ENCODE assay signal across 9 mouse cellular contexts in the genomic region with DNA sequence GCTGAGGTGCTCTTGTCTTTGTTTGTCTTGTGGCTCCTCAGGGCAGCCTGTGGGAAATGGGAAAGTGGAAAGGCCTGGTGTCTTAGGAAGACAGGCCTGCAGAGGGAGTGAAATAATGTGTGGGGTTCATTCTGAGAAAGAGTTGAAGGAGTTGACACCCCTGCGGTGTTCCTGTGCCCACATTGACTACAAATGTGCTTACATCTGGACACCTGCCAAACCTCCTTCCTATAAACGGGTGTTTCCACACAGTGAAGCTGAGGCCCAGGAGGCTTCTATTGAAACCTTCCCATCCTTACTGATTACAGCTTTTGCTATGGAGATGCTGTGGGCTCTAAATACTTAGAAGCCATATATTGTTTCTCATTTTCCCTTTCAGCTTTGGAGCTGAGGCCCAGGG.
DNase-seq lines count a peak whose midpoint lies in the region; ATAC-seq and TF ChIP-seq lines count a peak whose summit lies in the region.
"Had no signal": no experiment of that assay in that cellular context is flagged by ENCODE, and none has a peak within 500 bp of the region (broad histone marks: within the 10 kb centered on the region; RNA-seq: fewer than 3 reads in every experiment).

No protein-coding gene starts in this region.

- no peak overlapping the region for H3K27ac ChIP-seq in heart, adult 2 months
- H3K27ac ChIP-seq in small intestine, adult 2 months (ENCODE audit: insufficient read depth, low read depth, low read length) = peak overlapping the region; percentile 9; the same call in 1 of the 2 replicates
- no peak overlapping the region for H3K27ac ChIP-seq in kidney, embryonic 14.5 days (ENCODE audit: low read depth, low read length)

- H3K4me1 ChIP-seq in heart, adult 2 months (ENCODE audit: control insufficient read depth, insufficient read depth, low read length) = peaks cover 6% of the 10 kb centered on the region
- peaks cover 27% of the 10 kb centered on the region for H3K4me1 ChIP-seq in small intestine, adult 2 months (ENCODE audit: control insufficient read depth, insufficient read depth, insufficient read length, low read length)
- peaks cover 13% of the 10 kb centered on the region; the same call in 1 of the 2 replicates for H3K4me1 ChIP-seq in kidney, embryonic 14.5 days (ENCODE audit: control insufficient read depth, insufficient read depth, low read length)

- TF ChIP-seq POLR2A in heart, adult 2 months (IDR thresholded peaks at IDR 0.05; ENCODE audit: insufficient read depth, low read depth, low read length) = no peak
- TF ChIP-seq POLR2A in small intestine, adult 2 months (IDR thresholded peaks at IDR 0.05; ENCODE audit: low read depth, low read length) = no peak

- ATAC-seq in hematopoietic stem cell, adult 5-6 weeks (replicated peaks in 1 of 2; ENCODE audit: insufficient read depth in 1 of 2, low FRiP score in 2 of 2, low TSS enrichment in 1 of 2, low read depth in 1 of 2, poor library complexity in 2 of 2, severe bottlenecking in 2 of 2) = peak; percentile 68 to 85
- ATAC-seq in kidney, embryonic 14.5 days (ENCODE audit: low FRiP score, low TSS enrichment) = no peak

- H3K4me2 ChIP-seq in kidney, embryonic 14.5 days (replicated peaks; ENCODE audit: low read depth, low read length) = no peak overlapping the region

- no peaks in the 10 kb centered on the region for H3K27me3 ChIP-seq in heart, adult 2 months (ENCODE audit: control insufficient read depth, insufficient read depth, low read length)
- no peaks in the 10 kb centered on the region for H3K27me3 ChIP-seq in small intestine, adult 2 months (ENCODE audit: control insufficient read depth, insufficient read depth, low read length)
- H3K27me3 ChIP-seq in kidney, embryonic 14.5 days (ENCODE audit: control insufficient read depth, insufficient read depth, low read length) = no peaks in the 10 kb centered on the region

- TF ChIP-seq EP300 in heart, adult 2 months (IDR thresholded peaks at IDR 0.05; ENCODE audit: insufficient read depth, low read depth, low read length) = no peak

- H3K79me2 ChIP-seq in heart, adult 2 months (replicated peaks; ENCODE audit: control insufficient read depth, insufficient read depth, low read length) = no peaks in the 10 kb centered on the region

- H3K4me3 ChIP-seq in heart, adult 2 months = no peak overlapping the region
- no peak overlapping the region for H3K4me3 ChIP-seq in small intestine, adult 2 months (ENCODE audit: low read depth, low read length)
- H3K4me3 ChIP-seq in kidney, embryonic 14.5 days (ENCODE audit: low read length) = no peak overlapping the region

- DNase-seq in heart, adult 11 months = peak; percentile 67
- no peak for DNase-seq in heart, adult 2 months
- peak; percentile 42 for DNase-seq in right cerebral cortex, adult 18-20 months
- no peak for DNase-seq in right cerebral cortex, postnatal 25 days
- DNase-seq in ovary, postnatal 36 days (ENCODE audit: low spot score) = no peak
- DNase-seq: cerebellum, postnatal 25 days had no signal

- intact Hi-C loops in heart, adult 2 months (cut with DNase I) = no loop called here

- no peaks in the 10 kb centered on the region for H3K36me3 ChIP-seq in heart, adult 2 months (ENCODE audit: control insufficient read depth, insufficient read depth, low read length)
- no peaks in the 10 kb centered on the region for H3K36me3 ChIP-seq in small intestine, adult 2 months (ENCODE audit: control insufficient read depth, insufficient read depth, low read length)
- H3K36me3 ChIP-seq in kidney, embryonic 14.5 days (ENCODE audit: control insufficient read depth, insufficient read depth, low read length) = no peaks in the 10 kb centered on the region

- H3K9ac ChIP-seq in heart, adult 2 months (ENCODE audit: low read depth, low read length) = no peak overlapping the region
- no peak overlapping the region for H3K9ac ChIP-seq in kidney, embryonic 14.5 days (ENCODE audit: low read depth, low read length)

- 20% methylated on average over 2 of the region's 2 CpGs for WGBS in heart, adult 2 months
- 0% methylated on average over 2 of the region's 2 CpGs for WGBS in small intestine, adult 2 months
- 54% methylated on average over 2 of the region's 2 CpGs for WGBS in kidney, embryonic 14.5 days

- no peak for TF ChIP-seq CTCF in heart, adult 2 months (IDR thresholded peaks at IDR 0.05)
- TF ChIP-seq CTCF in small intestine, adult 2 months (IDR thresholded peaks at IDR 0.05; ENCODE audit: extremely low read depth, insufficient read length, insufficient replicate concordance, low read depth, low read length) = no peak

- H3K9me3 ChIP-seq in kidney, embryonic 14.5 days (ENCODE audit: control insufficient read depth, low read length) = no peaks in the 10 kb centered on the region

Comparison
In these comparisons a context has a peak if more than half of its experiments do, and no peak if none do; other contexts are left out.
1. DNase-seq: peak in heart, adult 11 months (single experiment) and right cerebral cortex, adult 18-20 months (single experiment); none in heart, adult 2 months (0 of 2), right cerebral cortex, postnatal 25 days (single experiment) and ovary, postnatal 36 days (single experiment).